Mouse (Mus musculus): ENCODE measurements around the gene Prss27.
"Not testable (repeated sequence)": the region's sequence is repeated elsewhere in the genome, so short reads cannot be mapped to it uniquely, and the experiment has no call there.

The Prss27 gene

GRCm38 (mm10) chr17:24030551-24030950 lies 7.4 kb upstream of the Prss27 start:
- no peak for DNase-seq (ENCODE audit: low spot score in 2 of 2)

GRCm38 (mm10) chr17:24035087-24035486 lies 2.9 kb upstream of the Prss27 start:
- DNase-seq (ENCODE audit: low spot score in 2 of 2), result no peak

GRCm38 (mm10) chr17:24036954-24037353 lies 990 bp upstream of the Prss27 start:
- DNase-seq (ENCODE audit: low spot score in 2 of 2), result no peak

- DNase-seq (ENCODE audit: low spot score in 2 of 2), result no peak
Measured at GRCm38 (mm10) chr17:24037360-24037759, 584 bp upstream of the Prss27 start.

- DNase-seq (ENCODE audit: low spot score in 2 of 2), result no peak
Measured at GRCm38 (mm10) chr17:24044482-24044881, 6.5 kb downstream of the Prss27 start.

- no peak for DNase-seq (ENCODE audit: low spot score in 2 of 2)
Measured at GRCm38 (mm10) chr17:24045608-24046007, 7.7 kb downstream of the Prss27 start.

GRCm38 (mm10) chr17:24046026-24046425 lies 8.1 kb downstream of the Prss27 start:
- DNase-seq (ENCODE audit: low spot score in 2 of 2), result no peak

- no peak for DNase-seq (ENCODE audit: low spot score in 2 of 2)
Measured at GRCm38 (mm10) chr17:24048053-24048452, 10.1 kb downstream of the Prss27 start.

GRCm38 (mm10) chr17:24049008-24049407 lies 11.1 kb downstream of the Prss27 start:
- DNase-seq (ENCODE audit: low spot score in 2 of 2), result no peak

GRCm38 (mm10) chr17:24056636-24057625 lies 19.0 kb downstream of the Prss27 start:
- no peak for DNase-seq (ENCODE audit: low spot score in 2 of 2)

GRCm38 (mm10) chr17:24057730-24058245 lies 19.8 kb downstream of the Prss27 start:
- no peak for DNase-seq (ENCODE audit: low spot score in 2 of 2)

- DNase-seq (ENCODE audit: low spot score in 2 of 2), result no peak
Measured at GRCm38 (mm10) chr17:24062459-24063155, 24.7 kb downstream of the Prss27 start.

- no peak for DNase-seq (ENCODE audit: low spot score in 2 of 2)
Measured at GRCm38 (mm10) chr17:24068271-24068670, 30.3 kb downstream of the Prss27 start.

- no peak for DNase-seq (ENCODE audit: low spot score in 2 of 2)
Measured at GRCm38 (mm10) chr17:24069531-24069930, 31.6 kb downstream of the Prss27 start.

GRCm38 (mm10) chr17:24072919-24073696 lies 35.2 kb downstream of the Prss27 start, which contains the start of gene Kctd5:
Kctd5 (minus strand) TSS chr17:24073485.
- DNase-seq (ENCODE audit: low spot score in 2 of 2), result peak; percentile 93 to 95

GRCm38 (mm10) chr17:24077101-24077500 lies 39.2 kb downstream of the Prss27 start:
- no peak for DNase-seq (ENCODE audit: low spot score in 2 of 2)

- no peak for DNase-seq (ENCODE audit: low spot score in 2 of 2)
Measured at GRCm38 (mm10) chr17:24084593-24084992, 46.6 kb downstream of the Prss27 start.

- DNase-seq (ENCODE audit: low spot score in 2 of 2), result not testable (repeated sequence)
Measured at GRCm38 (mm10) chr17:24086399-24086798, 48.5 kb downstream of the Prss27 start.

GRCm38 (mm10) chr17:24090575-24090974 lies 52.6 kb downstream of the Prss27 start:
- no peak for DNase-seq (ENCODE audit: low spot score in 2 of 2)

All from urinary bladder, postnatal 4 days (tissue).